Comparison of ENCODE assay signal across 17 mouse cellular contexts in the genomic region with DNA sequence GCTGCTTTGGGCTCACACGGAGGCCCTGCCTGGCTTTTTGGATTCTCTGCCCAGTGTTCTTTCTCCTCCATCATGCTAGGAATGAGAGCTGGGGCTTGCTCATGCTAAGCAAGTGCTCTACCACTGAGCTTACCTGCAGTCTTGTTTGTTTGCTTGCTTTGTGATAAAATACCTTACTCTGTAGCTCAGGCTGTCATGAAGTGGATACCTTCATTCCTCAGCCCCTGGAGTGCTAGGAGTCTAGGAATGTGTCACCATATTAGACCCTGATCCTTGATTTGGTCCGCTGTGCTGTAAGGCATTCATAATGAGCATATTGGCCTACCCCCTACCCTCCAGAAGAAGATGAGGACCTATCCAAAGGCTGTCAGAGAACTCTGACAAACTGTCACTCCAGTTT. TPM values are rescaled to one million over a fixed set of nuclear protein-coding genes. Genes with fewer than 3 reads are reported as not detected.
DNase-seq lines count a peak whose midpoint lies in the region; ATAC-seq and TF ChIP-seq lines count a peak whose summit lies in the region.
"Had no signal": no experiment of that assay in that cellular context is flagged by ENCODE, and none has a peak within 500 bp of the region (broad histone marks: within the 10 kb centered on the region; RNA-seq: fewer than 3 reads in every experiment).

No protein-coding gene starts in this region.

- no peak for TF ChIP-seq POLR2A in lung, adult 2 months (IDR thresholded peaks at IDR 0.05; ENCODE audit: borderline replicate concordance, extremely low read depth, low read depth, low read length)

- no peak overlapping the region for H3K9ac ChIP-seq in lung, postnatal 0 days (replicated peaks; ENCODE audit: low read depth)

- H3K4me3 ChIP-seq in lung, postnatal 0 days (ENCODE audit: low read depth, low read length): no peak overlapping the region
- H3K4me3 ChIP-seq in lung, adult 2 months (replicated peaks; ENCODE audit: extremely low read depth, low read depth, low read length): no peak overlapping the region

- no peaks in the 10 kb centered on the region for H3K9me3 ChIP-seq in lung, postnatal 0 days (ENCODE audit: low read length)
- H3K9me3 ChIP-seq: G1E had no signal

- no peak for TF ChIP-seq CTCF in lung, postnatal 0 days (IDR thresholded peaks at IDR 0.05)
- TF ChIP-seq CTCF in lung, adult 2 months (IDR thresholded peaks at IDR 0.05; ENCODE audit: insufficient read depth, low read length): no peak

- H3K36me3 ChIP-seq in lung, postnatal 0 days (ENCODE audit: insufficient read depth, low read length): no peaks in the 10 kb centered on the region; the same call in 1 of the 2 replicates
- H3K36me3 ChIP-seq: G1E had no signal

- DNase-seq in lung, postnatal 0 days (ENCODE audit: low spot score): peak; percentile 48
- DNase-seq in lung, adult 2 months: no peak
- DNase-seq: adrenal gland, adult 2 months; adrenal gland, adult 8-10 months; adrenal gland, postnatal 10 days; adrenal gland, postnatal 14 days; adrenal gland, postnatal 25 days; adrenal gland, postnatal 36 days; B cell, adult 2 months; cerebellum, adult 11 months; cerebellum, adult 18-20 months; cerebellum, adult 2 months had no signal

- H3K27me3 ChIP-seq in lung, postnatal 0 days (replicated peaks; ENCODE audit: insufficient read depth, low read length): no peaks in the 10 kb centered on the region
- H3K27me3 ChIP-seq: CH12.LX, Patski had no signal

- no peaks in the 10 kb centered on the region; the same call in 1 of the 2 replicates for H3K4me1 ChIP-seq in lung, postnatal 0 days (ENCODE audit: insufficient read depth, low read depth, low read length)
- H3K4me1 ChIP-seq in lung, adult 2 months (ENCODE audit: control insufficient read depth, insufficient read depth, low read length): no peaks in the 10 kb centered on the region

- ATAC-seq in lung, postnatal 0 days: peak; percentile 69
- ATAC-seq: activated CD4-positive, CD25-positive, alpha-beta regulatory T cell, adult 4 months; CD4-positive, CD25-positive, alpha-beta regulatory T cell, adult 4 months; Patski had no signal

- WGBS in lung, postnatal 0 days: 74% methylated on average over 2 of the region's 2 CpGs
- 81% methylated on average over 2 of the region's 2 CpGs for WGBS in lung, adult 2 months

- no peak overlapping the region; the same call in 1 of the 2 replicates for H3K27ac ChIP-seq in lung, postnatal 0 days (ENCODE audit: low read length)

- peak; percentile 77 for TF ChIP-seq EP300 in lung, postnatal 0 days (IDR thresholded peaks at IDR 0.05)

- H3K4me2 ChIP-seq in lung, postnatal 0 days (replicated peaks; ENCODE audit: low read depth, low read length): no peak overlapping the region

RNA-seq across cellular contexts. Expression of gene Slc43a2, which starts 8.7 kb away (rescaled TPM):
- polyA plus RNA-seq in lung, postnatal 0 days (2015; fragmentation: Nextera tagmentation; extraction: Ambion mirVana): 18.2 and 24.0 TPM in 2 replicates
- 68.2 and 78.7 TPM in 2 replicates for polyA plus RNA-seq in lung, adult 2 months (2012; rRNA removed)

RNA-seq across cellular contexts. Expression of gene Scarf1, which starts 9.5 kb away (rescaled TPM):
- polyA plus RNA-seq in lung, postnatal 0 days (2015; fragmentation: Nextera tagmentation; extraction: Ambion mirVana): 18.5 and 21.2 TPM in 2 replicates
- 50.1 and 58.6 TPM in 2 replicates for polyA plus RNA-seq in lung, adult 2 months (2012; rRNA removed)

RNA-seq across cellular contexts. Expression of gene Rilp, which starts 12.9 kb away (rescaled TPM):
- polyA plus RNA-seq in lung, postnatal 0 days (2015; fragmentation: Nextera tagmentation; extraction: Ambion mirVana): 12.4 and 15.7 TPM in 2 replicates
- 14.5 and 15.3 TPM in 2 replicates for polyA plus RNA-seq in lung, adult 2 months (2012; rRNA removed)
- polyA plus RNA-seq: activated CD4-positive, CD25-positive, alpha-beta regulatory T cell, adult 4 months had no signal

RNA-seq across cellular contexts. Expression of gene Prpf8, which starts 36.2 kb away (rescaled TPM):
- 19.7 and 22.5 TPM in 2 replicates for polyA plus RNA-seq in lung, postnatal 0 days (2015; fragmentation: Nextera tagmentation; extraction: Ambion mirVana)
- 67.9 and 90.2 TPM in 2 replicates for polyA plus RNA-seq in lung, adult 2 months (2012; rRNA removed)
